Mouse (Mus musculus): ENCODE measurements at regions not wholly inside any gene's neighbourhood (a gene's known extent, or its start where the extent isn't known, plus 50 kb on each side); places are given as distances from the start of the nearest gene placed in this dataset.

GRCm38 (mm10) chr12:117352511-117352910, 163.8 kb upstream of the Rapgef5 start:
- TF ChIP-seq CTCF (IDR thresholded peaks at IDR 0.05; ENCODE audit: low read depth, low read length): no peak
- TF ChIP-seq POLR2A (IDR thresholded peaks at IDR 0.05; ENCODE audit: insufficient read depth, low read length): no peak

Data from ES-Bruce4 (cell line).